Mouse (Mus musculus): Measurements from ENCODE around the gene Twf2. TPM values are rescaled to one million over a fixed set of nuclear protein-coding genes. Genes with fewer than 3 reads are reported as not detected.

Gene Twf2
- total RNA-seq, 2 experiments from 2014 or later, result 112 to 132 TPM

- DNase-seq, result peak; percentile 67 to 78
- intact Hi-C loops (cut with DNase I), result no loop called here
These were observed 3.6 kb downstream of the Twf2 start for GRCm38 (mm10) chr9:106206515-106206914.

- intact Hi-C loops (cut with DNase I), result no loop called here
- DNase-seq, result peak; percentile 55 to 56
These were observed 5.3 kb downstream of the Twf2 start for GRCm38 (mm10) chr9:106208181-106208580.

GRCm38 (mm10) chr9:106209954-106210353, 7.0 kb downstream of the Twf2 start:
- peak in 1 of 2 experiments; percentile 46 for DNase-seq
- intact Hi-C loops (cut with DNase I), result loop anchor here (5.0 kb wide), 2 partner anchors 38 to 67 kb away; partner anchors contain the start of gene Wdr82

GRCm38 (mm10) chr9:106210853-106211609, 8.1 kb downstream of the Twf2 start:
- no peak for DNase-seq
- intact Hi-C loops (cut with DNase I), result loop anchor here (5.0 kb wide), 2 partner anchors 39 to 66 kb away; partner anchors contain the start of gene Wdr82

- peak; percentile 89 to 91 for DNase-seq
- intact Hi-C loops (cut with DNase I), result loop anchor here (5.0 kb wide), 2 partner anchors 40 to 65 kb away; partner anchors contain the start of gene Wdr82
These were observed 9.0 kb downstream of the Twf2 start for GRCm38 (mm10) chr9:106211680-106212593.

GRCm38 (mm10) chr9:106212594-106212981, 9.7 kb downstream of the Twf2 start:
- DNase-seq, result no peak
- intact Hi-C loops (cut with DNase I), result loop anchor here (5.0 kb wide), 2 partner anchors 40 to 65 kb away; partner anchors contain the start of gene Wdr82

- DNase-seq, result no peak
- intact Hi-C loops (cut with DNase I), result no loop called here
These were observed 12.6 kb downstream of the Twf2 start for GRCm38 (mm10) chr9:106215341-106216125.

- intact Hi-C loops (cut with DNase I), result no loop called here
- DNase-seq, result no peak
These were observed 14.1 kb downstream of the Twf2 start for GRCm38 (mm10) chr9:106216971-106217370.

GRCm38 (mm10) chr9:106220894-106221523, 18.1 kb downstream of the Twf2 start:
- intact Hi-C loops (cut with DNase I), result no loop called here
- no peak for DNase-seq

- intact Hi-C loops (cut with DNase I), result no loop called here
- DNase-seq, result no peak
These were observed 19.4 kb downstream of the Twf2 start, which contains the start of gene Tlr9 for GRCm38 (mm10) chr9:106222261-106222851. TSS of gene Tlr9 (plus strand) at chr9:106222598.

GRCm38 (mm10) chr9:106222994-106223393, 20.1 kb downstream of the Twf2 start:
- intact Hi-C loops (cut with DNase I), result no loop called here
- DNase-seq, result no peak

GRCm38 (mm10) chr9:106225469-106226150, 22.7 kb downstream of the Twf2 start:
- intact Hi-C loops (cut with DNase I), result no loop called here
- DNase-seq, result no peak

GRCm38 (mm10) chr9:106226151-106226682, 23.3 kb downstream of the Twf2 start:
- intact Hi-C loops (cut with DNase I), result no loop called here
- peak; percentile 65 to 68 for DNase-seq

GRCm38 (mm10) chr9:106227790-106228429, 25.0 kb downstream of the Twf2 start:
- DNase-seq, result no peak
- intact Hi-C loops (cut with DNase I), result loop anchor here (1.0 kb wide), 1 partner anchor 44 kb away; no protein-coding TSS in a partner anchor

GRCm38 (mm10) chr9:106230051-106230733, 27.3 kb downstream of the Twf2 start:
- intact Hi-C loops (cut with DNase I), result loop anchor here (5.0 kb wide), 1 partner anchor 47 kb away; no protein-coding TSS in a partner anchor

GRCm38 (mm10) chr9:106230734-106231106, 27.8 kb downstream of the Twf2 start:
- intact Hi-C loops (cut with DNase I), result loop anchor here (5.0 kb wide), 1 partner anchor 47 kb away; no protein-coding TSS in a partner anchor
- no peak for DNase-seq

More at GRCm38 (mm10) chr9:106230051-106230733, 27.3 kb downstream of the Twf2 start:
- DNase-seq, result no peak

- intact Hi-C loops (cut with DNase I), result loop anchor here (5.0 kb wide), 1 partner anchor 46 kb away; no protein-coding TSS in a partner anchor
- no peak for DNase-seq
These were observed 28.3 kb downstream of the Twf2 start for GRCm38 (mm10) chr9:106231220-106231619.

Data from heart, postnatal 10 days (tissue).